Mouse (Mus musculus): Measurements from ENCODE around the gene Ndufc2.
"Not testable (repeated sequence)": the region's sequence is repeated elsewhere in the genome, so short reads cannot be mapped to it uniquely, and the experiment has no call there.

Gene Ndufc2

DNA sequence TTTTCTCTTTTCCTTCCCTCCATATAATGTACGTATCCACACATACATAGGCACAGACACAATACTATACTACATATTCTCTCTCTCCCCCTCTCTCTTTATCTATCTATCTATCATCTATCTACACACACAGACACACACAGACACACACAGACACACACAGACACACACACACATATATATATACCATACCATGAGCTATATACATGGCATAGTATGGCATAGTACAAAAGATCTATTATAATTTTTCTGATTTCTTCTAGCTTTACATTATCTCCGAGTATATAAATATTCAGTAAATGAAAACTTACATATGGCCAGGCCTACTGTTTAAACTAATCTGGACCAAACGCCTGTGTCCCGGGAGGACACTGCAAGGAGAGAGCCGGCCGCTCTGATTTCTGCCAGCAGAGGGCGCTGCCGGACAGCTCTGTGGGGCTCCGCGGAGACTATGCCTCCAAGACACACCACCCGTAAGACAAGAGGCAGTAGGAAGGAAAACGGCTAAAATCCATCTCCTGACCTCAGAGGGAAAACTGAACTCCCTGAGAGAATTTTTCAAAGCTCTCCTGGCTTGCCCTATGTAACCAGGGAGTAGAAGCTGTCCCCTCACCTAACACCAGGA lies 24.9 kb downstream of the Ndufc2 start:
- DNase-seq (ENCODE audit: low read depth, low spot score) = peak; percentile 88

DNA sequence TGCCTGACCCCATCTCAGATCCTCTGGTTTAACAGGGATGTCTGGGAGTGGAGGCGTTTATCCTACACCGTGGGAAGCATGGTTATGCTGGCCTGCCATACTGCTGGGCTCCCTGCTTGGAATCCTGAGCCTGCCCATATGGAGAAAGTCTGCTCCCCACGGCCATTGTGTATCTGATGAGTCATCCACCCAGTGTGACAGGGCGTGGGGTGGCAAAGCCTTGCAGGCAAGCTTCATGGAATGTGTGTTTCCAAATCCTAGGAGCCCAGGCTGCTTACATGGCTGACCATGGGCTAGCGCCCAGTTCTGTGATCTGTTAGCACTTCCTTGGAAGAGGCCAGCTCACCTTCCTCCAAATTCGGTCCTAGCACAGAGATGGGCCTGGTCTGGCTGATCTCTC lies 26.8 kb downstream of the Ndufc2 start:
- DNase-seq (ENCODE audit: low read depth, low spot score) = no peak

DNA sequence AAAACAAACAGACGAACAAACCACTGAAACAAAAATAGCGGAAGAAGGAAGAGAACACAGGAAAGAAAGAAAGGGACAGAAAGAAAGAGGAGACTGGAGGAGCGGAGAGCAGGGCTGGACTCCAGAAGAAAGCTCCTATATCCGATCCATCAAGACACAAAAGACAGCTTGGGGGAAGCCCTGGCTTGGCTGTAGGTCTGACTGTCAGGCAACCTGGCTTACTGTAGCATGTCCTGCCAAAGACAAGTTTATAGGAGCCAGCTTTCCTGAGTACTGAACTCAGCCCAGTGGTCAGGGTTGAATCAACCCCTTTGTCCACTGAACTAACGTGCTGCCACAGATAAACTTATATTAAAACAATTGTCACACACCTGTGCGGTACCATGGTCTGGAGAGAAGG lies 27.5 kb downstream of the Ndufc2 start:
- DNase-seq (ENCODE audit: low read depth, low spot score) = no peak

DNA sequence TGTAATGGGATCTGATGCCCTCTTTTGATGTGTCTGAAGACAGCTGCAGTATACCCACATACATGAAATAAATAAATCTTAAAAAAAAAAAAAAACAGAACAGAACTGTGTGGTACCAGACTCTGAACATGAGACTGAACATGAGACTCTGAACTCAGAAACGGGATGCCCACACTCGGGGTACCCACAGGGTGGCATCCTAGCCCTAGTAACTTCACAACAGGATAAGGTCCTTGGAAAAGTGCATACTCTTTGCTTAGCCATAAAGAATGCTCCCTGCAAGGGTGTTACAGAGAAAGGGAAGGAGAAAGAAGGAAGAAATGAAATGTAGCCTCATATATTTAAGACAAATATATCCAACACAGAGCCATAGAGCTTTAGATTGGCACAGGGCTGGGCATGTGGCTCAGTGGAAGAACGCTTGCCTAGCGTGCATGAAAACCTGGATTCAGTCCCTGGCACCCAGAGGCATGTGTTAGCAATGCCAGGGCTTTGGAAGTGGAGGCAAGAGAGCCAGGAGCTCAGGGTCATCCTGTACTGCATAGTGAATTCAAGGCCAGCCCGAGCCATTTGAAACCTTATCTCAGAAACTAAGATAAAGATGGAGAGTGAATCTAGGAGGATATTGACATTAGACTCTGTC lies 28.1 kb downstream of the Ndufc2 start:
- DNase-seq (ENCODE audit: low read depth, low spot score) = no peak

DNA sequence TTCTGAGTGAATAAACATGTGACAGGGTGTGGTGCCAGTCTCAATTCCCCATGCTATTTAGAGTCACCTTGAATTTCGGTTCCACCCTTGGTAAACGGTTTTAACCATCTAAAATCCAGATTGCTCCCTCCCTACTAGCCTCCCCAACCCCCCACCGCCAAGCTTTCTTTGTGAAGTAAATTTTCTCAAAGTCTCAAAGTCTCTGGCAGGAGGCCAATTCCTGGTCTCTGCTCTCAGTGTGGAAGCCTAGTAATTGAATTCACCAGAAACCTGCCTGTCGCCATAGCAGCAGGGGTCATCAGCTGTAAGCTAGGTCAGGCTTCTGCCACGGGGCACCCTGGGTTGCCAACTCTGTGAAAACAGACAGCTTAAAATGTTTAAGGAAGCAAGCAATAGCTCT lies 29.9 kb downstream of the Ndufc2 start:
- DNase-seq (ENCODE audit: low read depth, low spot score) = no peak

DNA sequence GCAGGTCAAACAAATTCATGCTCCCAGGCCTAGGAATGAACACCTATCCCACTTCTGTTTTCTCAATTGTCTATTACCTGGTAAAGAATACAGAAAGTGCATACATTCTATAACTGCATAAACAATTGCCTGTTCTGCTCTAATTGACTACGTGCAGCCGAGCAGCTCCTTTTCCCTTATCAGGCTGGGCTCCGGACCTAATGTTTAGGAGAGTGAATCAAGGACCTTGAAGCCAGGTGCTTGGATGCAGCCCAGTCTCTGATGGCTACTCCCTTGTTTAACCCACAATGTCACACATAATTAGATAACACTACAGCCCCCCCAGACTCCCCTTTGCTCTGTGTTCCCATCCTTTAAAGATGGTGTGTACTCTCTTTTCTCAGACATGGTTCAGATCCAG lies 33.7 kb downstream of the Ndufc2 start:
- not testable (repeated sequence) for DNase-seq (ENCODE audit: low read depth, low spot score)

DNA sequence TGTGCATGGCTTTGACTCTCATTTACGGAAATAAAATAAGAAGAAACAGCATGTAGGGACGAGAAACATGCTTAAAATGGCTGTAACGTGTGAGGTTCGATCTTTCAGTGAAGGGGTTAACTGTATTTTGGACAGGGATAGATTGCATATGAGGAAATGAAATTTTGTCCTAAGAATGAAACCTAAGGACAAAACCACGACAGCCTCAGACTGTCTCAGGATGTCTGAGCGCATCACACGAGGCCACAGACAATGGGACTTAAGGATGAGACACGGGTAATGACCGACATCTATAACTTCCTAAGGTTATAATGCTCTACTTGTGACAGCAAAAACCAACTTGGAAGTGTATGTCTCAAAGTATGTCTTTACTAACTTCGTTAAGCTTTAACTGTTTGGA lies 34.7 kb downstream of the Ndufc2 start:
- DNase-seq (ENCODE audit: low read depth, low spot score) = no peak

DNA sequence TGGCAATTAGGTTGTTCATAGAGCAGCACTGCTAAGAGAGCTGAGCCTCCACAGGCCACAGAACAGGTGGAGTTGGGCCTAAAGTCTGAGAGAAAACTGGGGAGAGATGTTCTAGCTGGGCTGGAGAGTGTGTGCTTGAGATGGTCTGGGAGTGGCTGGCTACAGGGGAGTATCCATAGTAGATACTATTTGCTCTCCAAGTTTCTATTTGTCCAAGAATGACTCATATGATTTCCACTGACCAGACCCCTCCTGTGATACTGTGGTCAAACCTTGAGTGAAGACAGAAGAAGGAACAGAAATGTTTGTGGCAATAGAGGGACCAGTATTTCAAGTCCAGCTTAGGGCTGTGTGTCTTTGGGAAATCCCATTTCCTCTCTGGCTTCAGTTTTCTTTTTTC lies 39.2 kb downstream of the Ndufc2 start:
- no peak for DNase-seq (ENCODE audit: low read depth, low spot score)

DNA sequence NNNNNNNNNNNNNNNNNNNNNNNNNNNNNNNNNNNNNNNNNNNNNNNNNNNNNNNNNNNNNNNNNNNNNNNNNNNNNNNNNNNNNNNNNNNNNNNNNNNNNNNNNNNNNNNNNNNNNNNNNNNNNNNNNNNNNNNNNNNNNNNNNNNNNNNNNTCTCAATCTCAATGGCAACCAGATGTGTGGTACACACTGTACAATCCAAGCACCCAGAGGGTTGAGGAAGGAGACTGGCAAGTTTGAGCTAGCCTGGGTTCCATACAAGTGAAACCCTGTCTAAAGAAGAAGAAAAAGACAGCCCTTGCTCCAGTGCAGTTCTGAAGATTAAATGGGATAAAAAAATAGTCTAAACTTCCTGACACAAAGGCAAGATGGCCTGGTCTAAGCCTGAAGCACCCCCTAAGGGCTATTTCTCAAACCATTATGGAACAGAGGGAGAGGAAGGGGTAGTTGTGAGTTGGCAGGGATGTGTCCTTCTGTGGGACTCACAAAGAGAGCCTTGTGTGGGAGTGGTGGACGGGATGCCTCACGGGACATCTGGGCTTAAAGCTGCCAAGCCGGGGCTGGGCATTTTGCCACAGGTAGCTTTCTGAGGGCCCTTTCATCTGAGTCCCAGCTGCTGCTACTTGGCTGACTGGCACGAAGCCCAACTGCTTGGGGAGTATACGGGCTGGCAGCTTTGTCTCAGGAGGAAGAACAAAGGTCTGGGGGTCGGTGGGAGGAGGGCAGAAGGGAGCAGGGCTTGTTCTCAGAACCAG lies 46.5 kb downstream of the Ndufc2 start:
- no peak for DNase-seq (ENCODE audit: low read depth, low spot score)

DNA sequence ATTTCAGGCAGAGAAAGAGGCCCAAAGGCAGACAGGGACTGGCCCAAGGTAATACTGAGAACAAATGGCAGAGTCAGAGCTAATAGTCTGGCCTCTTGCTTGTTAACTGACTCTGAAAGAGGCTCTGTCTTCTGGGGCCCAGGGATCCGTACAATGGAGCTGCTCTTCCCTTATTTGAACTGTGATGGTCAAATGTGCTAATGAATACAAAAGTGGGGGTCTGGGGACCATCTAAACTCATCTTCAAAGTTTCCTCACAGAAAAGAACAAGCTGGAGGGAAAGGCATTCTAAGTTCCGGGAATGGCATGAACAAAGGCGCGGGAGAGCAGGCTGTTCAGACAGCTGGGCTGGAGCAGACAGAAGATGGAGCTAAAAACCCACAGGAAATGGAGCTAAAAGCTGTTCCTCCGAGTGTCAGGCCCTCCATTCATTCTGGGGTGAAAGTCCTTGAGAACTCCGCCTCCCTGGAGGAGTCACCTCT lies 47.3 kb downstream of the Ndufc2 start:
- no peak for DNase-seq (ENCODE audit: low read depth, low spot score)

DNA sequence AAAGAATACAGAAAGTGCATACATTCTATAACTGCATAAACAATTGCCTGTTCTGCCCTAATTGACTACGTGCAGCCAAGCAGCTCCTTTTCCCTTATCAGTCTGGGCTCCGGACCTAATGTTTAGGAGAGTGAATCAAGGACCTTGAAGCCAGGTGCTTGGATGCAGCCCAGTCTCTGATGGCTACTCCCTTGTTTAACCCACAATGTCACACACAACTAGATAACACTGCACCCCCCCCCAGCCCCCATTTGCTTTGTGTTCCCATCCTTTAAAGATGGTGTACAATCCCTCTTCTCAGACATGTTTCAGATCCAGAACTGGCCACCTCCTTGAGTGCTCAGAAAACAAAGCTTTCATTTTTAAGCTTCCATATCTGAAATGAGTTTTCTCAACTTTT lies 51.2 kb downstream of the Ndufc2 start, which contains the start of gene Kctd14:
Gene Kctd14 (plus strand): TSS at position 301 of the 400 bp plus-strand sequence.
- DNase-seq (ENCODE audit: low read depth, low spot score) = not testable (repeated sequence)

DNA sequence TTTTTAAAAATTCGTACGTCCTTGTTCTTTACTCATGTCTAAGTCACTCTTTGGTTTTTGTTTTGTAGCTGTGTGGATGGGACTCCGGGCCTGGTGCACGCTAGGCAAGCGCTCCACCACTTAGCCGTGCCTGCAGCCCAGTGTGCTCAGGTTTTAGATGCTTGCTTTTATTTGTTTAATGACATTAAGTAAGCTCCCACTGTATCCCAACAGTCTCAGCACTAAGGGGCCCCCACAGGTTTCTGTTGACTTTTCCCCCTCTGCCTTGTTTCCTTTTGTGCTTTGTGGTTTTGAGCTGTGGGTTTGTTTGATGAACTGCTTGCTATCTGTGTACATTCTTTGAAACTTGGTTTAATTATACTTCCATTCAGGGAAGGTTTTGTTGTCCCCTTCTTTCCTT lies 52.4 kb downstream of the Ndufc2 start:
- peak; percentile 7 for DNase-seq (ENCODE audit: low read depth, low spot score)

DNA sequence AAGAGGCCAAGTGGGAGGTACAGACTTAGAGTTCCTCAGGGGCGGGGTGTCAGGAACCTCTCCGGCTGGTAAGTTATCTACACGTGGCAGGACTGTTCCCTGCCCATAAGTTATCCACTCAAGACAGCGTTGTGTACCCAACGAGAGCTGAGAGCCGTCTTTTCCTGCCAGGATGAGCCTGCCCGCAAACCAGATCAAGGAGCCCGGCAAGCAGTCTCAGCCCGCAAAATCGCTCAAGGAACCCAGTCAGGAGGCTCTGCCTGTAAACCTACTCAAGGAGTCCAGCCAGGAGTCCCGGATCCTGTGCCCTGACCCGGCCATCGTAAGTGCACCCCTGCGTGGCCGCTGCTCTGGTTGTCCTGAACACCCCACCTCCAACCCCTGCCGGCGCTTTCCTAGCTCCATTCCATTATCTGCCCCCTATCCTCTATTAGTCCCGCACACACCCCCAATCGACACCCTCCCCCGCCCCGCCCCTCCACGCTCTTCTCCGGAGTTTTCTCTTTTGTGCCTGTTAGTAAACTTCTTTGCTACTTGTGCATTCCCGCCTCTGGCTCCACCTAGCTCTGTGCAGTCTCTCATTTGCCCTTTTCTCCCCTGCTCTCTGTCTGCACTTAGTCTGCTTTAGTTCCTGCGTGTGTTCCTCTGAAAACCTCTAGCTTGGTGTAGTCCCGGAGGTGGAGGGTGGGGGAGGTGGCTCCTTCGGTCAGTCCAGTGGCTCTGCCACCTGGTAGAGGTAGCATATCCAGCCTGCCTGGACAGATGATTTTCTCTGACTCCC lies 53.5 kb downstream of the Ndufc2 start:
- peak; percentile 41 for DNase-seq (ENCODE audit: low read depth, low spot score)

DNA sequence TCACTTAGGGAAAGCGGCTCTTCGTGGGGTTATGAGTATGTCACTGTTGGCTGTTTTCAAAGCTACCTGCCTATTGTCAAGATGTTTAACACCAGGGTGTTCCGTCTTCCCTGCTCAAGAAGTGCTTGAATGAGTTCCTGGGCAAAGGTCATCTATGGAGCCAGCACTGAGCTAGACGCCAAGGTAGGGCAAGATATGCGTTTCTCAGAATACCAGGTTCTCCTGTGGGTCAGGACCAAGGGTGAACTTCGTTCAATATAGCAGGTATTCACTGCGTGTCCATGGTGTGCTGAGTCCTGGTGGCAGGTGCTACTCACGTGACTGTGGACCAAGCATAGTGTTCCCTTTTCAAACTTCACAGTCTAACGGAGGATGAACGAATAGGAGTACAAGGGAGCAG lies 55.0 kb downstream of the Ndufc2 start:
- no peak for DNase-seq (ENCODE audit: low read depth, low spot score)

DNA sequence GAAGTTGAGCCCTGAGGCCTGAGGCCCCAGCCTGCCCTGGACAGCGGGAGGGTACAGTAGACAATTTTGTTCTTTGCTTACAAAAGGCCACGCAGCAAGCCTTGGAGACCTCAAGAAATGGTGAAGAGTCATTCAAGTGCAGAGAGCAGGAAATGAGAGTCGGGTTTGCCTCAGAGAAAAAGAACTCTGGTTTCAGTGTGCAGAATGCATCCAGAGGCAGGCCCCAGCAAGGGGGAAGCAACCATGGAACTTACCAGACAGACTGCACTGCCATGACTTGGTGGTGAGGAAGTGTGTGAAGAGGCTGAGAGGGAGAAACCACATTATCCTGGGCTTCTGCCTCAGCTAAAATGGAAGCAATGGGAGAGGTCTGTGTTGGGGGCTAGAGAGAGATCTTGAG lies 55.8 kb downstream of the Ndufc2 start:
- no peak for DNase-seq (ENCODE audit: low read depth, low spot score)
